Mouse (Mus musculus) liver, embryonic 16.5 days (tissue): ENCODE results near the gene Olfr803. TPM values are rescaled to one million over a fixed set of nuclear protein-coding genes. Genes with fewer than 3 reads are reported as not detected.

Experiments
- microRNA-seq: library from miRNA; unstranded; fragments of <30 nt; microRNA quantifications from one replicate; pipeline ENCODE4, GENCODE M21; 2016
- polyA plus RNA-seq: library from polyadenylated mRNA; unstranded; fragments of >200 nt; fragmentation: Nextera tagmentation; extraction: Ambion mirVana; gene quantifications from 2 replicates; pipeline ENCODE4 v1.2.1, GENCODE M21; 2015

The Olfr803 gene
- polyA plus RNA-seq, 1 experiment from 2014 or later: not detected

Small RNA genes within 50 kb of the gene (microRNA-seq; reads per million reads assigned to microRNA genes)
- not detected for gene Gm24485

Other genes with a start within 250 kb of the Olfr803 start
- gene Olfr787, start 232.4 kb downstream of the Olfr803 start, polyA plus RNA-seq: not detected in 2 replicates
- gene Olfr788, start 223.3 kb downstream of the Olfr803 start, polyA plus RNA-seq: not detected in 2 replicates
- gene Olfr789, start 209.5 kb downstream of the Olfr803 start, polyA plus RNA-seq: not detected in 2 replicates
- not detected in 2 replicates for gene Olfr790, start 195.8 kb downstream of the Olfr803 start, polyA plus RNA-seq
- not detected in 2 replicates for gene Olfr791, start 172.5 kb downstream of the Olfr803 start, polyA plus RNA-seq
- gene Olfr792, start 155.1 kb downstream of the Olfr803 start, polyA plus RNA-seq: not detected in 2 replicates
- gene Olfr794, start 126.6 kb downstream of the Olfr803 start, polyA plus RNA-seq: not detected in 2 replicates
- gene Olfr796, start 81.7 kb downstream of the Olfr803 start, polyA plus RNA-seq: not detected in 2 replicates
- not detected in 2 replicates for gene Olfr798, start 66.4 kb downstream of the Olfr803 start, polyA plus RNA-seq
- not detected in 2 replicates for gene Olfr799, start 56.8 kb downstream of the Olfr803 start, polyA plus RNA-seq
- not detected in 2 replicates for gene Olfr800, start 36.6 kb downstream of the Olfr803 start, polyA plus RNA-seq
- not detected in 2 replicates for gene Olfr801, start 20.4 kb downstream of the Olfr803 start, polyA plus RNA-seq
- gene Olfr802, start 6.1 kb downstream of the Olfr803 start, polyA plus RNA-seq: not detected in 2 replicates
- gene Olfr804, start 8.9 kb upstream of the Olfr803 start, polyA plus RNA-seq: not detected in 2 replicates
- not detected in 2 replicates for gene Olfr805, start 35.1 kb upstream of the Olfr803 start, polyA plus RNA-seq
- not detected in 2 replicates for gene Olfr806, start 47.6 kb upstream of the Olfr803 start, polyA plus RNA-seq
- not detected in 2 replicates for gene Olfr807, start 63.5 kb upstream of the Olfr803 start, polyA plus RNA-seq
- not detected in 2 replicates for gene Olfr808, start 71.2 kb upstream of the Olfr803 start, polyA plus RNA-seq
- not detected in 2 replicates for gene Olfr809, start 80.4 kb upstream of the Olfr803 start, polyA plus RNA-seq
- not detected in 2 replicates for gene Olfr810, start 100.6 kb upstream of the Olfr803 start, polyA plus RNA-seq
- gene Olfr811, start 110.1 kb upstream of the Olfr803 start, polyA plus RNA-seq: not detected in 2 replicates
- not detected in 2 replicates for gene Olfr812, start 151.8 kb upstream of the Olfr803 start, polyA plus RNA-seq
- gene Olfr813, start 161.1 kb upstream of the Olfr803 start, polyA plus RNA-seq: not detected in 2 replicates
- not detected in 2 replicates for gene Olfr814, start 185.6 kb upstream of the Olfr803 start, polyA plus RNA-seq
- not detected in 2 replicates for gene Olfr815, start 211.6 kb upstream of the Olfr803 start, polyA plus RNA-seq
- gene Olfr816, start 221.3 kb upstream of the Olfr803 start, polyA plus RNA-seq: not detected in 2 replicates